Comparison of ENCODE assay signal across 20 mouse cellular contexts in genomic region chr7:29048070-29048469, GRCm38 (mm10).
A peak's percentile ranks its signal among the peaks of the same experiment; 100 is the strongest.
DNase-seq lines count a peak whose midpoint lies in the region; ATAC-seq and TF ChIP-seq lines count a peak whose summit lies in the region.
"Had no signal": no experiment of that assay in that cellular context is flagged by ENCODE, and none has a peak within 500 bp of the region (broad histone marks: within the 10 kb centered on the region; RNA-seq: fewer than 3 reads in every experiment).

No protein-coding gene starts in this region.

- no peak overlapping the region for H3K4me2 ChIP-seq in kidney, postnatal 0 days (ENCODE audit: low read length)
- no peak overlapping the region for H3K4me2 ChIP-seq in kidney, embryonic 16.5 days (replicated peaks; ENCODE audit: low read depth, low read length)
- H3K4me2 ChIP-seq in midbrain, postnatal 0 days (ENCODE audit: low read depth, low read length, poor library complexity, severe bottlenecking): no peak overlapping the region
- H3K4me2 ChIP-seq in midbrain, embryonic 16.5 days (ENCODE audit: low read length): no peak overlapping the region
- H3K4me2 ChIP-seq: embryonic facial prominence, embryonic 15.5 days; midbrain, embryonic 12.5 days had no signal

- DNase-seq in kidney, postnatal 0 days (ENCODE audit: low spot score): no peak
- no peak for DNase-seq in midbrain, postnatal 0 days (ENCODE audit: low spot score)
- DNase-seq in MEL (ENCODE audit: low read depth, low spot score): peak; percentile 41
- peak; percentile 28 for DNase-seq in splenic B cell, adult 2 months (ENCODE audit: low read depth, low spot score)
- no peak for DNase-seq in Muller cell, postnatal 12 days (ENCODE audit: inconsistent ontology term)
- DNase-seq in spleen, postnatal 4 days (ENCODE audit: low spot score in 2 of 2): no peak
- DNase-seq: cerebellum, adult 2 months; cerebellum, postnatal 36 days; gastrocnemius, postnatal 36 days; kidney, adult 9 months; kidney, postnatal 4 days; left cerebral cortex, postnatal 4 days; thymus, adult 18-20 months had no signal

- H3K27ac ChIP-seq in kidney, postnatal 0 days: no peak overlapping the region
- H3K27ac ChIP-seq in kidney, embryonic 16.5 days (ENCODE audit: low read length): no peak overlapping the region
- H3K27ac ChIP-seq in midbrain, postnatal 0 days (ENCODE audit: low read depth, low read length): no peak overlapping the region
- H3K27ac ChIP-seq in midbrain, embryonic 16.5 days (ENCODE audit: low read length): no peak overlapping the region
- no peak overlapping the region for H3K27ac ChIP-seq in MEL (ENCODE audit: control insufficient read depth, low read depth, low read length)
- H3K27ac ChIP-seq: embryonic facial prominence, embryonic 15.5 days; heart, embryonic 10.5 days; hindbrain, embryonic 10.5 days; midbrain, embryonic 12.5 days had no signal

- no peak for TF ChIP-seq POLR2A in MEL (IDR thresholded peaks at IDR 0.05; ENCODE audit: control insufficient read depth in 1 of 2, insufficient read depth in 1 of 2, low read depth in 1 of 2, low read length in 2 of 2, poor library complexity in 1 of 2)

- no peaks in the 10 kb centered on the region for H3K36me3 ChIP-seq in kidney, postnatal 0 days (ENCODE audit: insufficient read depth, low read length)
- no peaks in the 10 kb centered on the region for H3K36me3 ChIP-seq in kidney, embryonic 16.5 days (ENCODE audit: insufficient read depth, low read length)
- no peaks in the 10 kb centered on the region for H3K36me3 ChIP-seq in midbrain, postnatal 0 days (ENCODE audit: insufficient read depth, low read length)
- H3K36me3 ChIP-seq in midbrain, embryonic 16.5 days (ENCODE audit: control insufficient read depth, insufficient read depth, low read length): no peaks in the 10 kb centered on the region
- H3K36me3 ChIP-seq in MEL (ENCODE audit: control insufficient read depth in 1 of 2, insufficient read depth in 2 of 2, low read length in 2 of 2): no peaks in the 10 kb centered on the region
- H3K36me3 ChIP-seq in splenic B cell, adult 2 months (ENCODE audit: control insufficient read depth, insufficient read depth, low read length, poor library complexity, severe bottlenecking): no peaks in the 10 kb centered on the region
- H3K36me3 ChIP-seq: embryonic facial prominence, embryonic 15.5 days; heart, embryonic 10.5 days; hindbrain, embryonic 10.5 days; midbrain, embryonic 12.5 days had no signal

- H3K27me3 ChIP-seq in kidney, postnatal 0 days (ENCODE audit: insufficient read depth, low read length): peaks cover 10% of the 10 kb centered on the region; the same call in 1 of the 2 replicates
- H3K27me3 ChIP-seq in kidney, embryonic 16.5 days (ENCODE audit: insufficient read depth, low read length): peaks cover 18% of the 10 kb centered on the region
- peaks cover 12% of the 10 kb centered on the region; the same call in 1 of the 2 replicates for H3K27me3 ChIP-seq in midbrain, postnatal 0 days (ENCODE audit: insufficient read depth, low read length)
- H3K27me3 ChIP-seq in midbrain, embryonic 16.5 days (ENCODE audit: control insufficient read depth, insufficient read depth, low read depth, low read length): peaks cover 7% of the 10 kb centered on the region; the same call in 1 of the 2 replicates
- H3K27me3 ChIP-seq in MEL (ENCODE audit: control insufficient read depth in 1 of 2, insufficient read depth in 2 of 2, low read length in 2 of 2): no peaks in the 10 kb centered on the region
- no peaks in the 10 kb centered on the region for H3K27me3 ChIP-seq in splenic B cell, adult 2 months (ENCODE audit: control insufficient read depth, insufficient read depth, low read length, poor library complexity, severe bottlenecking)

- peaks cover 9% of the 10 kb centered on the region; the same call in 1 of the 2 replicates for H3K4me1 ChIP-seq in kidney, postnatal 0 days (replicated peaks; ENCODE audit: insufficient read depth, low read length)
- peaks cover 26% of the 10 kb centered on the region for H3K4me1 ChIP-seq in kidney, embryonic 16.5 days (ENCODE audit: insufficient read depth, low read length)
- H3K4me1 ChIP-seq in midbrain, postnatal 0 days (ENCODE audit: insufficient read depth, low read length): no peaks in the 10 kb centered on the region; the same call in 1 of the 2 replicates
- no peaks in the 10 kb centered on the region for H3K4me1 ChIP-seq in midbrain, embryonic 16.5 days (ENCODE audit: control insufficient read depth, insufficient read depth, low read length)
- no peaks in the 10 kb centered on the region for H3K4me1 ChIP-seq in MEL (ENCODE audit: control insufficient read depth in 1 of 2, insufficient read depth in 2 of 2, low read length in 2 of 2)

- no peak for ATAC-seq in kidney, postnatal 0 days (replicated peaks; ENCODE audit: low FRiP score, low read depth)
- ATAC-seq in kidney, embryonic 16.5 days (ENCODE audit: low FRiP score, low TSS enrichment): no peak
- no peak for ATAC-seq in midbrain, postnatal 0 days (ENCODE audit: low FRiP score)
- ATAC-seq in midbrain, embryonic 16.5 days: no peak
- ATAC-seq: inflammation-experienced regulatory T-cells, adult 6 months had no signal

- peak; percentile 52 for TF ChIP-seq RAD21 in MEL (IDR thresholded peaks at IDR 0.05; ENCODE audit: low read depth, low read length)

- peak; percentile 37; the same call in 1 of the 2 replicates for TF ChIP-seq CTCF in kidney, postnatal 0 days (IDR thresholded peaks at IDR 0.05; ENCODE audit: low read depth)
- peak; percentile 48 for TF ChIP-seq CTCF in midbrain, postnatal 0 days (IDR thresholded peaks at IDR 0.05)
- TF ChIP-seq CTCF in MEL (IDR thresholded peaks at IDR 0.05 in 2 of 3, conservative IDR thresholded peaks at IDR 0.05 in 1 of 3; ENCODE audit: control insufficient read depth in 1 of 3, insufficient read depth in 1 of 3, low read depth in 2 of 3, low read length in 3 of 3, poor library complexity in 1 of 3, severe bottlenecking in 1 of 3): peak; percentile 37 to 63 (median 62)

- no peaks in the 10 kb centered on the region for H3K9me3 ChIP-seq in kidney, postnatal 0 days (replicated peaks; ENCODE audit: low read length)
- peaks cover 4% of the 10 kb centered on the region; the same call in 1 of the 2 replicates for H3K9me3 ChIP-seq in kidney, embryonic 16.5 days (ENCODE audit: low read length)
- no peaks in the 10 kb centered on the region for H3K9me3 ChIP-seq in midbrain, postnatal 0 days (ENCODE audit: low read length)
- H3K9me3 ChIP-seq in midbrain, embryonic 16.5 days (replicated peaks; ENCODE audit: control insufficient read depth, low read length, poor library complexity, severe bottlenecking): peaks cover 3% of the 10 kb centered on the region; the same call in 1 of the 2 replicates
- no peaks in the 10 kb centered on the region for H3K9me3 ChIP-seq in MEL (replicated peaks; ENCODE audit: insufficient read depth, low read length)
- H3K9me3 ChIP-seq: embryonic facial prominence, embryonic 15.5 days; midbrain, embryonic 12.5 days had no signal

- no peak for TF ChIP-seq EP300 in MEL (IDR thresholded peaks at IDR 0.05; ENCODE audit: low read depth in 1 of 2, low read length in 2 of 2)

- no peak overlapping the region for H3K4me3 ChIP-seq in kidney, postnatal 0 days (replicated peaks; ENCODE audit: low read depth, low read length)
- H3K4me3 ChIP-seq in kidney, embryonic 16.5 days (ENCODE audit: low read length): no peak overlapping the region
- no peak overlapping the region for H3K4me3 ChIP-seq in midbrain, postnatal 0 days (ENCODE audit: low read depth, low read length)
- H3K4me3 ChIP-seq in midbrain, embryonic 16.5 days (ENCODE audit: low read depth, low read length): no peak overlapping the region
- no peak overlapping the region for H3K4me3 ChIP-seq in MEL (ENCODE audit: control insufficient read depth in 1 of 2, insufficient read depth in 1 of 2, low read depth in 2 of 2, low read length in 2 of 2)
- H3K4me3 ChIP-seq: embryonic facial prominence, embryonic 15.5 days; heart, embryonic 10.5 days; hindbrain, embryonic 10.5 days; midbrain, embryonic 12.5 days had no signal

- H3K79me2 ChIP-seq in MEL (ENCODE audit: control insufficient read depth, insufficient read depth, low read length, poor library complexity): no peaks in the 10 kb centered on the region

- H3K9ac ChIP-seq in kidney, postnatal 0 days (ENCODE audit: low read depth, low read length): no peak overlapping the region
- H3K9ac ChIP-seq in kidney, embryonic 16.5 days (replicated peaks; ENCODE audit: low read length): no peak overlapping the region
- H3K9ac ChIP-seq in midbrain, postnatal 0 days (replicated peaks; ENCODE audit: low read length, poor library complexity, severe bottlenecking): no peak overlapping the region
- H3K9ac ChIP-seq in midbrain, embryonic 16.5 days (ENCODE audit: low read depth, low read length): no peak overlapping the region
- no peak overlapping the region for H3K9ac ChIP-seq in MEL (ENCODE audit: control insufficient read depth, low read depth, low read length, poor library complexity, severe bottlenecking)
- H3K9ac ChIP-seq: embryonic facial prominence, embryonic 15.5 days; midbrain, embryonic 12.5 days had no signal

- 93% methylated on average over 3 of the region's 3 CpGs for WGBS in kidney, postnatal 0 days
- WGBS in kidney, embryonic 16.5 days: 74% methylated on average over 3 of the region's 3 CpGs
- WGBS in midbrain, postnatal 0 days: 78% methylated on average over 3 of the region's 3 CpGs
- WGBS in midbrain, embryonic 16.5 days: 87% methylated on average over 3 of the region's 3 CpGs

TF ChIP-seq in MEL, 35 proteins besides CTCF, POLR2A, EP300 and RAD21:
- TF ChIP-seq SMC3 (IDR thresholded peaks at IDR 0.05; ENCODE audit: low read depth, low read length) (peak; percentile 38), TCF12 (IDR thresholded peaks at IDR 0.05; ENCODE audit: low read depth, low read length) (no peak)

Comparison
In these comparisons a context has a peak if more than half of its experiments do, and no peak if none do; other contexts are left out.
1. DNase-seq: peak in MEL (single experiment) and splenic B cell, adult 2 months (single experiment); none in kidney, postnatal 0 days (single experiment), midbrain, postnatal 0 days (single experiment), Muller cell, postnatal 12 days (single experiment) and spleen, postnatal 4 days (0 of 2).
2. Peak in every context shown above with its lines, with median percentiles within 50 percentile points of each other: CTCF ChIP-seq.